Mouse (Mus musculus): Measurements from ENCODE around the gene Arrdc2.
"Not testable (repeated sequence)": the region's sequence is repeated elsewhere in the genome, so short reads cannot be mapped to it uniquely, and the experiment has no call there.

Gene Arrdc2

GRCm38 (mm10) chr8:70841147-70842072 is 1.9 kb upstream of the Arrdc2 start:
- DNase-seq (ENCODE audit: low read depth, low spot score), result peak; percentile 84

- no peak for DNase-seq (ENCODE audit: low read depth, low spot score)
These were observed 1.1 kb upstream of the Arrdc2 start for GRCm38 (mm10) chr8:70840590-70840989.

- no peak for DNase-seq (ENCODE audit: low read depth, low spot score)
These were observed 689 bp downstream of the Arrdc2 start for GRCm38 (mm10) chr8:70838654-70839407.

DNA sequence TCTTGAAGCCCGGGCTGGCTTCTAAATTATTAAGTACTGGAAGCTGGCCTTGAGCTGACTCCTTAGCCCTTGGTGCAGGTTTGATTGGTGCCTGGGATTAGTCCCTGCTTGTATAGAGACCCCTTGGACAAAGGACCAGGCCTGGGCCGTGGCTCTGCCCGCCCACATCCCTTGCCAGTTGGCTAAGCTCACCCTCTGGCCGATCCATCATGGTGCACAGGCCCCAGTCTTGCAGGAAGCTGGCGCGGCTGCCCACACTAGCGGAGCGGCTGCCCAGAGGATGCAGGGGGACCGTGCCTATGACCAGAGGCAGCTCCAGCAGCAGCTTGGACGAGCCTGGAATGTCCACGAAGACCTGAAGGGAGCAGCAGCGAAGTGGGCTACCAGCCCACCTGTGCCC is 2.9 kb downstream of the Arrdc2 start:
- DNase-seq (ENCODE audit: low read depth, low spot score), result no peak

DNA sequence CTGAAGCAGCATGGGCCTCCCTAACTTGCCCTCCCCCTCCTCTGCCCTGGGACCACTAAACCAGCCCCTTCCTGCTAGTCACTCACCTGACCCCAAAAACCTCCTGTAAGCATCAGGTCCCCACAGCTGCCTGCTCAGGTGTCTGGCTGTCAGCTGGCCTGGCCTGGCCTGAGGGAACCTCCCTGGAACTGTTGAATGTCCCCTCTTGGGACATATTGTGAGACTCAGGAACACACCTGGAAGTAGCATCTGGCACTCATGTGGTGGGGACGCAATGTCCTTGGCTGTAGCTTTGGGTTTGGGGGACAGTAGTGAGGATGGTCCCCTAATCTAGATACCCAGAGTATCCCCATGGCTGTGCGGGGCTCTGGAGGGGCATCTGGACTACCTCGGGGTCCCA is 5.4 kb downstream of the Arrdc2 start:
- peak; percentile 63 for DNase-seq (ENCODE audit: low read depth, low spot score)

DNA sequence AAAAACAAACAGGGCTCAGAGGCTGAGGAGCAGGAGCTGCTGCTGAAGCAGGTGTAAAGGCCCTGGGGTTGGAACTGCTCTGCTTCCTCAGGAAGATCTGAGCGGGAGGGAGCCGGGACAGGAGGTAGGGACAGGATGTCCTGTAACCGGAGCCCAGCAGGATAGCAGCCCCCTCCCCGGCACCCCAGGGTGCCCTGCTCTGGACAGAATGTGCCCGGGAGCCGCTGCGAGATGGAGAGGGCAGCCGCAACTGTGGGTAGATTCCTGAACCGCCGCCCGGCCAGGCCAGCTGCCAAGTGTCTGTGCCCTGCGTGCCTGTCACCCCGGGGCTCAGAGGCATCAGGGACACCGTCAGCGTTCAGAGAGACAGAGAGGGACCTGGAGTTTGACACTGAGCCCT is 6.0 kb downstream of the Arrdc2 start:
- peak; percentile 95 for DNase-seq (ENCODE audit: low read depth, low spot score)

DNA sequence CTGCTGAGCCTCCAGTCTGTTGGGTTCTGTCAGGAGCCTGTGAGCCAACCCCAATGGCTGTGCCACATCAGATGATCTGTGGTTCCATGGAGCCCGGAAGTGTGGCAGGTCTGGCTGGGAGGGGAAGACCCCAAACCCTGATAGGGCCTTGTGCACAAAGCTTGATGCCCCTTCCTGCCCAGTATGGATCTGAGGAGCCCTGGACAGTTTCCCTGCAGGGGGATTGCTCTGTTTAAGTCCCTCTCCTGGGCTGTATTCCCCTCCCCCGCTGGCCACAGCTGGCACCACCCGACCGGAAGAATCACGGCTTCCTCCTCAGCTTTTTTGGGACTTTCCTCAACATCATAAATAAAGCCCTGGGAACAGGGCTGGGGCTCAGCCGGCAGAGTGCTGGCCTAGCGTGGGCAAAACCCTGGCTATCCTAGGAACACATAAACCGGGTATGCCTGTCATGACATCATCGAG is 6.5 kb downstream of the Arrdc2 start:
- no peak for DNase-seq (ENCODE audit: low read depth, low spot score)

DNA sequence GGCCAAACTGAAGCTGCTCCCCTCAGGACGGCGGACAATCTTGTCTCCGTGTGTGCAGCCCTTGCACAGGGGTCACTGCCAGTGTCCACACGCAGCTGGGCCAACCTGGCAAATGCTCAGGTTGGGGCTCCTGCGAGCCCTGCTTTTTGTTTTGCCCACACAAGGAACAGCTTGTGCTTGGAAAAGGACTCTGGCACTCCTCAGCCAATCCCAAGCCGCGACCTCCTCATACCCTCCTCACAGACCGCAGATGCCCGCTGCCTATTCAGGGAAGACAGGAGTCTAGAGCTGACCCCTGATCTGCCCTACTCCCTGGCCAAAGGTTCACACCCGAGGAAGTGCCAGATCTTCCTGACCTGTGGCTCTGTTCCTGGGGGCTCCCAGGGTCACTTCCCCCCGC is 7.1 kb downstream of the Arrdc2 start:
- DNase-seq (ENCODE audit: low read depth, low spot score), result peak; percentile 81

DNA sequence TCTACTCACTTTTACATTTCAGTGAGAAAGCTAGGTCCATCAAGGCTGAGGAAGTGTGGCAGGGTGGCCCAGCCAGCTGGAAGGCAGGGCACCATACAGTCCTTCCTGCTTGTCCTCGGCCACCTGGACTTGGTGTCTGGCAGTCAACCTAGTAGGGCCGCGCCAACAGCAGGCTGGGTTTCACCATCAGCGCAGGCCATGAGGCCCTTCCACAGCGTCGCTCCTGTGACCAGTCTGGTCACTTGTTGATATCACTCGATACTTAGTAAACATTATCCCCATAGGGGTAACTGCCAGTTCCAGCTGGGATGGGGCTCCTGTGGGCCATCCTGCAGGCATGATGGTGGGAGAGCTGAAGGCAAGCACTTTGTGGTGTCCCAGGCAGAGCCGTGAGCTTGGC is 8.0 kb downstream of the Arrdc2 start:
- DNase-seq (ENCODE audit: low read depth, low spot score), result peak; percentile 94

- no peak for DNase-seq (ENCODE audit: low read depth, low spot score)
These were observed 11.7 kb downstream of the Arrdc2 start for GRCm38 (mm10) chr8:70827796-70828195.

DNA sequence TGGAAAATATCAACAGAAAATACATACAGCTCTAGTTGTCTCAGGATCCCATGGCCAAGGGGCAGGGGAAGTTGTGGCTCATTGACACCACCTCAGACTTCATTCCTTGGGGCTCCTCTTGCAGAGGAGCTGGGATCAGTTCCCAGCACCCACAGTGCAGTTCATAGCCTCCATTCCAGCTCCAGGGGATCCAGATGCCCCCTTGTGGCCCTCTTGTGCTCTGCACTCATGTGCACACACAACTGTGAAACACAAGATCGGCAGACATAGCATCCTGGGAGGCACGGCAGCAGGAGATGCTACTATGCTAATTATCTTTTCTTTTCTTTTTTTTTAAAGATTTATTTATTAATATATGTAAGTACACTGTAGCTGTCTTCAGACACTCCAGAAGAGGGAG is 12.5 kb downstream of the Arrdc2 start:
- no peak for DNase-seq (ENCODE audit: low read depth, low spot score)

GRCm38 (mm10) chr8:70825816-70826215 is 13.7 kb downstream of the Arrdc2 start:
- no peak for DNase-seq (ENCODE audit: low read depth, low spot score)

GRCm38 (mm10) chr8:70823802-70824201 is 15.7 kb downstream of the Arrdc2 start:
- DNase-seq (ENCODE audit: low read depth, low spot score), result no peak

- DNase-seq (ENCODE audit: low read depth, low spot score), result not testable (repeated sequence)
These were observed 16.9 kb downstream of the Arrdc2 start for GRCm38 (mm10) chr8:70822594-70822993.

- DNase-seq (ENCODE audit: low read depth, low spot score), result no peak
These were observed 17.5 kb downstream of the Arrdc2 start for GRCm38 (mm10) chr8:70821992-70822391.

DNA sequence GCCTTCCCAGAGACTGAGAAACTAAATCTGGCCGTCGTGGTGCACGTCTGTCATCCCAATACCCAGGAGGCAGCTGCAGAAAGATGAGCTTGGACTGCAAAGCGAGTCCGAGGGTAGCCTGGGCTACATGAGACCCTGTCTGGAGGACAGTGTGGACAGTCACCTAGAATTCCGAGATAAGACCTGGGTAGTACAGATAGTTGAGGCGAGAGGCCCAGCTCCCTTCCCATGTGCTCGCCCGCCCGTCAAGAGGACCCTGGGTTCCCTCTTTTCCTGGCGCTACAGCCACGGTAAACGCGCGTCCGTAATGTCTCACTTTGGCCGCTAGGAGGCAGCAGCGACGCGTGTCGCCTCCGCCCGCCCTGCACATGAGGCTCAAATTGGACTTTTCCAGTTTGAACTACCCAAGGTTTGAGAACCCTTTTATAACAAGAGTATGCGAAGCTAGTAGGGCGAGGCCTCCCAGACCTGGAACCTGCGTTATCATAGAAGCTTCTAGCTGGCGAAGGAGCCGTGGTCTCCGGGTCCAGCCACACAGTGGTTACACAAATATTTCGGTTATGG is 18.0 kb downstream of the Arrdc2 start:
- DNase-seq (ENCODE audit: low read depth, low spot score), result peak; percentile 65

- no peak for DNase-seq (ENCODE audit: low read depth, low spot score)
These were observed 19.2 kb downstream of the Arrdc2 start for GRCm38 (mm10) chr8:70820101-70820935.

- DNase-seq (ENCODE audit: low read depth, low spot score), result no peak
These were observed 22.8 kb downstream of the Arrdc2 start for GRCm38 (mm10) chr8:70816679-70817078.

DNA sequence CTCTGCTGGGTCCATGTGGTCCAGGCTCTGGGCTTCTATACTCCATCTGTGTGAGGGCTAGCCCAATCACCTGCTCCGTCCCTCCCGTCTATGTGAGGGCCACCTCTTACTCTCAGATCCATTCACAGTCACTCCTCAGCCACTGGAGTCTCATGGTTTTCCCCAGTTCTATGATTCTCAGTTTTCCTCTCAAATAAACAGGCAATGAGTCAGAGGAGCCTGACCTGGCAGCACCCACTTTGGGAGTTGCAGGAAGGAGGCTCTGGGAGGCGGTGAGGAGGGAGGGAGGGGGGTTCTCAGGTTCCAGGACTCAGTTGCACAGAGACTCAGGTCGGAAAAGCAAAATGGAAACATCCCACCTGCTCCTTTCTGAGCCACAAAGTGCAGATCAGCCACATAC is 26.6 kb downstream of the Arrdc2 start:
- DNase-seq (ENCODE audit: low read depth, low spot score), result no peak

GRCm38 (mm10) chr8:70812055-70812454 is 27.5 kb downstream of the Arrdc2 start:
- DNase-seq (ENCODE audit: low read depth, low spot score), result no peak

DNA sequence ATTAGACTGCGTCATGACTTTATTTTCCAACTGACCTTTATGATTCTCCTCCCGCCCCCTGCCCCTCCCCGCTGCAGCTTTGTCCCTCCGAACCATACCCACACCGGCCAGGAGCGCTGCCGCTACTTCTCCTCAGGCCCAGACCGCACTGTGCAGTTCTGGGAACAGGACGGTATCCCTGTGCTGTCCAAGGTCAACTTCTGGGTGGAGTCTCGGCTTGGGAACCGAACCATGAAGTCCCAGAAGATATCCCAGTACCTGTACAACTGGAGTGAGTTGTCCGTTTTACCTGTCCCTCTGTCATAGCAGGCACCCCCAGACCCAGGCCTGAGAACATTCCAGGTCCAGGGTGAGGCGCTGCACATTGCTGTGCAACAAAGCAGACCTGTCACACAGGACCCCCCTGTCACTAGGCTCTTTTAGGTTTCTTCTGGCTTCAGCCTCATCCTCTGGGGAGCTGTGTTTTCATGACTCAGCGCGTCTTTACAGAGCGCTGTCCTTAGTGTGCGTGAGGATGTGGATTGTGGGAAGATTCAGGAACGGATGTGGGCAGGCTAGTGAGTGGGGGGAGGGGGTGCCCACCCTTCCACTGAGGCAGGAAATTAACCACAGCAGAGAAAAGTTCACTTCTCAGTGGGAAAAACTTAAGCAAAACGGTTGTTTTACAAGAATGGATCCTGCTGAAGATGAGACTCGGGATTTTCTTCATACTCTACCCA is 28.4 kb downstream of the Arrdc2 start:
- DNase-seq (ENCODE audit: low read depth, low spot score), result no peak

All from skeletal muscle tissue, adult 2 months (tissue).